Mouse (Mus musculus): ENCODE data around the gene 4930524N10Rik. TPM values are rescaled to one million over a fixed set of nuclear protein-coding genes. Genes with fewer than 3 reads are reported as not detected.

Gene 4930524N10Rik
- not detected for total RNA-seq (2023)

DNA sequence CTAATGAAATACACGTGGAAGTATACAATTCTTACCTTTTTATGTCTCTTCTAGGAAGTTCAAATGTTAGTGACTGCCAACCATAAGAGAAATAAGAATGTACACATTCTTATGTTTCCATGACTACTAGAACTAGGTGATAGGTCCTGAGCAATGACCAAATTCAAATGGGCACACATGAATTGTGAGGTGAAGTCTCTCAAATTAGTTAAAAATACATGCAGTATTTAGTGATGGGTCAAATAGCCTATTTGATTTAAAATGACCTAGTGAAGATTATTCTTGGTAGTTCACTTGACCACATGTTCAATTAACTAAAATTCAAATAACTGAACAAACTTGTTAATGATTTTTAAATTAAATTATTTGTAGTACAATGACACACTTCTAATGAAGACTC lies at the start of gene 4930524N10Rik:
4930524N10Rik (minus strand) TSS at position 101 of the 400 bp plus-strand sequence.

Other genes with a start within 250 kb of the 4930524N10Rik start
- gene Gm15140, start 222.7 kb downstream of the 4930524N10Rik start, total RNA-seq (2023), result not detected
- not detected for gene Samt4, start 138.6 kb upstream of the 4930524N10Rik start, total RNA-seq (2023)
- not detected for gene Samt2, start 236.0 kb upstream of the 4930524N10Rik start, total RNA-seq (2023)

All from neutrophil, adult 83 days (primary cell).